Mouse (Mus musculus) liver, adult 2 months (tissue): ENCODE data around the gene Esrrb.

Source experiments
- CTCF ChIP-seq: fragments of 200-500 bp; IDR thresholded peaks from 2 replicates; pipeline ENCODE4 v1.5.1; 2011; ENCODE audit warnings: low read depth, low read length, control low read depth
- POLR2A ChIP-seq: fragments of 200-500 bp; IDR thresholded peaks from 2 replicates; pipeline ENCODE4 v1.6.1; 2011; ENCODE audit warnings: low read length, control low read depth; ENCODE audit not compliant: insufficient read depth; ENCODE audit errors: extremely low read depth

DNA sequence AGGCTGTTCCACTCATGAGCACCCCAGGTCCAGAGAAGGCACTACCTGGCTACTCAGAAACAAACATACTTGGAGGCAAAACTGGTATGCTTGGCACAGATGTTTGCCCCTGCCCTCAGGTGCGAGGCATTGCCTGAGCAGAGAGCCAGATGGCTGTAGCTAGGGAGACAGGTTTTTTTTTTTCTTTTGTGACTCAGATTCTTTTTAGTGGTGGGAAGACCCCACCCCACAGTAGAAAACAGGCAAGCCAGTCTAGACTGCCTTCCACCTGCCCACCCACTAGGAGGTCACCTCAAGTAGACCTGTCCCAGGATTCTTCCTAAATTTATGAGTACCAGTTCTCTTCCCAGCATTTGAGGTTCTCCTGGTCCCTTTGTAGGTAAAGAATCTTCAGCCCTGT is 103.5 kb downstream of the Esrrb start:
- no peak for TF ChIP-seq POLR2A
- TF ChIP-seq CTCF, result no peak
